Mouse (Mus musculus) olfactory bulb, adult 2 months (tissue): ENCODE measurements around the gene Metrn.

Experiments
- CTCF ChIP-seq: fragments of 200-500 bp; IDR thresholded peaks from 2 replicates; pipeline ENCODE4 v1.5.1; 2012; ENCODE audit warnings: low read depth, mild to moderate bottlenecking, low read length, moderate library complexity; ENCODE audit not compliant: insufficient read depth
- POLR2A ChIP-seq: fragments of 200-500 bp; IDR thresholded peaks from 2 replicates; pipeline ENCODE4 v1.6.1; 2012; ENCODE audit warnings: mild to moderate bottlenecking, low read depth, low read length, moderate library complexity; ENCODE audit not compliant: insufficient read depth

DNA sequence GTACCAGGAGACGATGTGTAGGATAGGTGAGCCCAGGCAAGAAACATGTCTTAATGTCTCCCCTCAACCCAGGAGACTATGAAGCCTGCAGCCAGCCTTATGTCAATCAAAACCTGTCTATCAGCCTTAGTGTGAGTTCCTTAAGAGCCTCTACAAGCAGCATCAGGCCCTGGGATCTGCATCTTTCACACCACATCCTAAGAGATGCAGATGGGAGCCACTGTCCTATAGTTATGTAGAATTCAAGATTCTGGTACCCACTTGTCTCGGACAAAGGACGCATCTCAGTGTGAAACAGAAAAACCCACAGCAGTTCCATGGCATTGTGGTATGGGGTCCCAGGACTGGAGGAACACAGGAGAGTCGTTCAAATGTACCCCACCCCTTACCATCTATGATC, 41.9 kb downstream of the Metrn start:
- TF ChIP-seq POLR2A: no peak
- no peak for TF ChIP-seq CTCF
